In genomic region chr3:148412191-148412590, GRCm38 (mm10) we compare ENCODE assay signal across 13 mouse cellular contexts.
"Had no signal": no experiment of that assay in that cellular context is flagged by ENCODE, and none has a peak within 500 bp of the region (broad histone marks: within the 10 kb centered on the region; RNA-seq: fewer than 3 reads in every experiment).

No protein-coding gene starts in this region.

- DNase-seq: kidney, adult 11 months; kidney, adult 8-10 months; kidney, postnatal 10 days; kidney, postnatal 36 days; left cerebral cortex, postnatal 4 days; liver; lung, adult 18-20 months; midbrain, embryonic 14.5 days; right cerebral cortex, adult 18-20 months; right cerebral cortex, postnatal 25 days; spleen, adult 18-20 months; thymus, postnatal 25 days had no signal

- ATAC-seq: liver, embryonic 12.5 days had no signal
